Mouse (Mus musculus): ENCODE measurements around the gene Speer4f2.
"Not testable (repeated sequence)": the region's sequence is repeated elsewhere in the genome, so short reads cannot be mapped to it uniquely, and the experiment has no call there.

GRCm38 (mm10) chr5:17345741-17346140 lies 27.2 kb upstream of the Speer4f2 start:
- TF ChIP-seq CTCF (IDR thresholded peaks at IDR 0.05); POLR2A (IDR thresholded peaks at IDR 0.05; ENCODE audit: insufficient read depth, low read depth, low read length): not testable (repeated sequence)

Measured in heart, adult 2 months (tissue).